Mouse (Mus musculus) C2C12 (cell line): ENCODE data around the gene Celf2.

Source experiments
- CEBPB ChIP-seq: IDR thresholded peaks from one replicate; pipeline ENCODE4 v1.6.1; 2011; ENCODE audit warnings: low read depth, mild to moderate bottlenecking, control low read depth, moderate library complexity
- CTCF ChIP-seq: IDR thresholded peaks from one replicate; pipeline ENCODE4 v1.5.1; 2011; ENCODE audit not compliant: control insufficient read depth, insufficient read depth, insufficient read length
- FOSL1 ChIP-seq: IDR thresholded peaks from one replicate; pipeline ENCODE4 v1.8.0; 2011; ENCODE audit warnings: mild to moderate bottlenecking, low read length; ENCODE audit not compliant: poor library complexity, insufficient read depth, severe bottlenecking
- MAX ChIP-seq: IDR thresholded peaks from one replicate; pipeline ENCODE4 v1.6.1; 2011; ENCODE audit warnings: mild to moderate bottlenecking, control low read depth
- MYOG ChIP-seq: IDR thresholded peaks from one replicate; pipeline ENCODE4 v1.6.1; 2011; ENCODE audit not compliant: control insufficient read depth, insufficient read length; ENCODE audit errors: extremely low read depth
- USF1 ChIP-seq: IDR thresholded peaks from one replicate; pipeline ENCODE4 v1.6.1; 2011; ENCODE audit warnings: low read depth, mild to moderate bottlenecking, control low read depth, moderate library complexity

- TF ChIP-seq CTCF (no peak), USF1 (no peak), FOSL1 (no peak), MAX (no peak), MYOG (no peak), CEBPB (no peak)
These were observed 113.9 kb downstream of the Celf2 start for GRCm38 (mm10) chr2:7395473-7395872.
